20 mouse cellular contexts compared by ENCODE assay signal in the genomic region with DNA sequence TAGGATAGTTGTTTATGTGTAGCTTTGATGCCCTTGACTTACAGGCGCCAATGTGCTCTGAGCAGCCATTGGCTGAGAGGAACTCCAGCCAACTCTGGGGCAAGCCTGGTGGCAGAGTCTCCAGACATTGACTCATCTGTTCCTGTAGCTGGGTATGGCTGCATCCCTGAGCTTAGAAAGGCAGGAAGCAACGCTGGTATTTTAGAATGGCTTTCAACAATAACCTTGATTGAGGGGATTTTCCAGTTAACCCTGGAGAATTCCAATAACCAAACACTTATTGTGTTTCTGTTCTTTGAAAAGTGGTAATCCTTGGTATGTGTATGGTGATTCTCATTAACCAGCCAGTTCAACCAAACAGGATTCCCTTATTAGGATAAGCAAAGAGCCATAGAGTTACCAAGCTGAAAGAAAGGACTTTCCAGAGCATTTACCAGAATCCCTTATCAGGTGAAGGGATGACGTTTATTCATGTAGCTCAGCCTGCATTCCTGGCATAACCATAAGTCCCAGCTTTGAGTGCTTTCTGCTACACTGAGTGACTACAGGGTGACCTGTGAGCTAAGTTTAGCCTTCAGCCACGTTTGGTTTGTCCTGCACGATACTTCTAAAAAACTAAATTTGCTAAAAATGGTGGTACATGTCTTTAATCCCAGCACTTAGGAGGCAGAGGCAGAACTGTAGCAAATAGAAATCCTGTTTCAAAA. TPM values are rescaled to one million over a fixed set of nuclear protein-coding genes. Genes with fewer than 3 reads are reported as not detected.
DNase-seq lines count a peak whose midpoint lies in the region; ATAC-seq and TF ChIP-seq lines count a peak whose summit lies in the region.
"Had no signal": no experiment of that assay in that cellular context is flagged by ENCODE, and none has a peak within 500 bp of the region (broad histone marks: within the 10 kb centered on the region; RNA-seq: fewer than 3 reads in every experiment).

No protein-coding gene starts in this region.

- no peaks in the 10 kb centered on the region for H3K36me3 ChIP-seq in heart, embryonic 14.5 days (ENCODE audit: control insufficient read depth, insufficient read depth, low read length)
- no peaks in the 10 kb centered on the region for H3K36me3 ChIP-seq in macrophage (ENCODE audit: inconsistent target)
- H3K36me3 ChIP-seq: midbrain, embryonic 12.5 days had no signal

- peak overlapping the region; percentile 92 to 95 for H3K27ac ChIP-seq in heart, embryonic 14.5 days (replicated peaks in 1 of 2; ENCODE audit: control insufficient read depth in 1 of 2, insufficient read depth in 1 of 2, low read depth in 2 of 2, low read length in 2 of 2)
- peak overlapping the region; percentile 98 for H3K27ac ChIP-seq in macrophage
- H3K27ac ChIP-seq in layer of hippocampus, adult 2 months = no peak overlapping the region
- H3K27ac ChIP-seq: embryonic facial prominence, embryonic 10.5 days; hindbrain, postnatal 0 days; limb, embryonic 13.5 days; liver, embryonic 14.5 days; midbrain, embryonic 12.5 days; stomach, postnatal 0 days had no signal

- WGBS in heart, embryonic 14.5 days = 19% methylated on average over 5 of the region's 5 CpGs
- 82% methylated on average over 5 of the region's 5 CpGs for WGBS in macrophage (ENCODE audit: missing documents)

- H3K79me2 ChIP-seq in macrophage (ENCODE audit: inconsistent target) = peaks cover 26% of the 10 kb centered on the region

- H3K9ac ChIP-seq in heart, embryonic 14.5 days (ENCODE audit: low read length) = peak overlapping the region; percentile 38; the same call in 1 of the 2 replicates
- H3K9ac ChIP-seq: limb, embryonic 13.5 days; liver, embryonic 14.5 days; midbrain, embryonic 12.5 days had no signal

- no peak for TF ChIP-seq CTCF in layer of hippocampus, adult 2 months (conservative IDR thresholded peaks at IDR 0.05)

- DNase-seq in adrenal gland, postnatal 36 days = peak; percentile 44 to 57
- DNase-seq in adrenal gland, adult 18-20 months (ENCODE audit: low spot score in 2 of 2) = no peak
- DNase-seq in heart, adult 8-10 months (ENCODE audit: low spot score) = no peak
- DNase-seq in NIH3T3 (ENCODE audit: low read depth) = peak; percentile 34
- DNase-seq in layer of hippocampus, adult 2 months (ENCODE audit: low spot score in 2 of 2) = no peak
- DNase-seq: cerebellum, adult 2 months; kidney, adult 11 months; kidney, postnatal 10 days; lung, postnatal 4 days; right cerebral cortex, postnatal 25 days had no signal

- no peaks in the 10 kb centered on the region for H3K9me3 ChIP-seq in heart, embryonic 14.5 days (ENCODE audit: control insufficient read depth, low read length)
- H3K9me3 ChIP-seq: embryonic facial prominence, embryonic 10.5 days; limb, embryonic 13.5 days; midbrain, embryonic 12.5 days had no signal

- peak overlapping the region; percentile 7 for H3K4me2 ChIP-seq in heart, embryonic 14.5 days (ENCODE audit: low read length)
- H3K4me2 ChIP-seq: limb, embryonic 13.5 days; midbrain, embryonic 12.5 days had no signal

- peaks cover 44 to 59% of the 10 kb centered on the region in 2 experiments for H3K4me1 ChIP-seq in heart, embryonic 14.5 days (ENCODE audit: control insufficient read depth in 2 of 2, insufficient read depth in 2 of 2, low read length in 2 of 2)

- ATAC-seq in heart, embryonic 14.5 days (ENCODE audit: insufficient number of reproducible peaks, insufficient read depth, low FRiP score, low read depth) = peak; percentile 36; the same call in 1 of the 2 replicates
- ATAC-seq: forebrain, embryonic 14.5 days; hindbrain, postnatal 0 days had no signal

- no peaks in the 10 kb centered on the region for H3K27me3 ChIP-seq in heart, embryonic 14.5 days (ENCODE audit: control insufficient read depth, insufficient read depth, low read length)
- H3K27me3 ChIP-seq: limb, embryonic 13.5 days; midbrain, embryonic 12.5 days had no signal

- no peak overlapping the region for H3K4me3 ChIP-seq in heart, embryonic 14.5 days (ENCODE audit: control insufficient read depth in 1 of 2, insufficient read depth in 1 of 2, low read depth in 1 of 2, low read length in 2 of 2)
- no peak overlapping the region for H3K4me3 ChIP-seq in macrophage (ENCODE audit: inconsistent target)
- no peak overlapping the region for H3K4me3 ChIP-seq in layer of hippocampus, adult 2 months
- H3K4me3 ChIP-seq: embryonic facial prominence, embryonic 10.5 days; erythroblast, embryonic 14.5 days; limb, embryonic 13.5 days; midbrain, embryonic 12.5 days had no signal

RNA-seq across cellular contexts. Expression of a gene that starts 28.6 kb away (rescaled TPM):
- 100 to 1,000 TPM; 292 to 420 TPM for total RNA-seq in adrenal gland, postnatal 36 days (2021)
- 100 to 1,000 TPM; 265 to 377 TPM for total RNA-seq in adrenal gland, adult 18-20 months (2021)
- 435 and 456 TPM in 2 replicates for polyA plus RNA-seq in heart, embryonic 14.5 days (2014; fragmentation: Nextera tagmentation; extraction: Ambion mirVana)
- total RNA-seq in heart, adult 8-10 months (2022) = 100 to 1,000 TPM; 306 to 352 (median 322) TPM
- total RNA-seq in macrophage (2018; cell fraction: chromatin; rRNA removed) = 10 to 100 TPM in 25 of 26 experiments, 1 to 10 TPM in 1; 10.0 to 81.9 (median 34.8) TPM
- total RNA-seq in macrophage (2018; cell fraction: cytosol; rRNA removed) = 100 to 1,000 TPM in 24 of 26 experiments, 10 to 100 TPM in 2; 95.5 to 185 (median 126) TPM
- total RNA-seq in macrophage (2018; cell fraction: nucleus; rRNA removed) = 100 to 1,000 TPM in 2 of 26 experiments, 10 to 100 TPM in 24; 24.9 to 103 (median 51.3) TPM
- 82.1 to 184 TPM (median 121 TPM) in 3 replicates for polyA plus RNA-seq in macrophage (2018)
- total RNA-seq in layer of hippocampus, adult 2 months (2021) = 10 to 100 TPM; 82.1 to 99.8 TPM

RNA-seq across cellular contexts. Expression of a gene that starts 40.5 kb away (rescaled TPM):
- total RNA-seq in adrenal gland, postnatal 36 days (2021) = 10 to 100 TPM; 19.1 to 19.8 TPM
- total RNA-seq in adrenal gland, adult 18-20 months (2021) = 10 to 100 TPM; 15.5 to 17.1 TPM
- polyA plus RNA-seq in heart, embryonic 14.5 days (2014; fragmentation: Nextera tagmentation; extraction: Ambion mirVana) = 16.7 and 16.9 TPM in 2 replicates
- total RNA-seq in heart, adult 8-10 months (2022) = 10 to 100 TPM; 12.8 to 13.8 (median 12.9) TPM
- 10 to 100 TPM in 22 of 26 experiments, 1 to 10 TPM in 4; 5.2 to 38.6 (median 22.7) TPM for total RNA-seq in macrophage (2018; cell fraction: chromatin; rRNA removed)
- 10 to 100 TPM in 23 of 26 experiments, 1 to 10 TPM in 3; 8.9 to 17.8 (median 15.0) TPM for total RNA-seq in macrophage (2018; cell fraction: cytosol; rRNA removed)
- total RNA-seq in macrophage (2018; cell fraction: nucleus; rRNA removed) = 10 to 100 TPM in 22 of 26 experiments, 1 to 10 TPM in 4; 6.1 to 45.5 (median 19.1) TPM
- 11.8 to 14.0 TPM (median 13.9 TPM) in 3 replicates for polyA plus RNA-seq in macrophage (2018)
- total RNA-seq in layer of hippocampus, adult 2 months (2021) = 10 to 100 TPM; 19.6 TPM

RNA-seq across cellular contexts. Expression of a gene that starts 41.3 kb away (rescaled TPM):
- 10 to 100 TPM; 30.6 to 31.8 TPM for total RNA-seq in adrenal gland, postnatal 36 days (2021)
- 10 to 100 TPM; 23.4 to 31.4 TPM for total RNA-seq in adrenal gland, adult 18-20 months (2021)
- 17.6 and 19.5 TPM in 2 replicates for polyA plus RNA-seq in heart, embryonic 14.5 days (2014; fragmentation: Nextera tagmentation; extraction: Ambion mirVana)
- 10 to 100 TPM; 20.2 to 24.4 (median 23.1) TPM for total RNA-seq in heart, adult 8-10 months (2022)
- 100 to 1,000 TPM in 3 of 26 experiments, 10 to 100 TPM in 23; 28.1 to 115 (median 73.0) TPM for total RNA-seq in macrophage (2018; cell fraction: chromatin; rRNA removed)
- 10 to 100 TPM; 18.8 to 38.6 (median 29.6) TPM for total RNA-seq in macrophage (2018; cell fraction: cytosol; rRNA removed)
- 10 to 100 TPM; 19.6 to 78.1 (median 37.7) TPM for total RNA-seq in macrophage (2018; cell fraction: nucleus; rRNA removed)
- polyA plus RNA-seq in macrophage (2018) = 23.0 to 36.2 TPM (median 27.3 TPM) in 3 replicates
- 10 to 100 TPM; 51.9 to 53.8 TPM for total RNA-seq in layer of hippocampus, adult 2 months (2021)

Comparison
In these comparisons a context has a peak if more than half of its experiments do, and no peak if none do; other contexts are left out.
1. DNase-seq: peak in adrenal gland, postnatal 36 days (2 of 2) and NIH3T3 (single experiment); none in adrenal gland, adult 18-20 months (0 of 2), heart, adult 8-10 months (single experiment) and layer of hippocampus, adult 2 months (0 of 2).